Mouse (Mus musculus): ENCODE results near the gene Msantd2. TPM values are rescaled to one million over a fixed set of nuclear protein-coding genes. Genes with fewer than 3 reads are reported as not detected.

The Msantd2 gene
- polyA plus RNA-seq, 1 experiment from 2014 or later = 14.7 TPM

GRCm38 (mm10) chr9:37506023-37506422, 16.9 kb downstream of the Msantd2 start:
- WGBS = 91% methylated on average over 1 of the region's 1 CpGs
- Histone ChIP-seq H3K36me3 (no peaks in the 10 kb centered on the region), H3K27ac (replicated peaks) (no peak overlapping the region), H3K4me1 (no peaks in the 10 kb centered on the region), H3K27me3 (replicated peaks) (no peaks in the 10 kb centered on the region), H3K4me3 (no peak overlapping the region), H3K4me2 (no peak overlapping the region), H3K9ac (no peak overlapping the region), H3K9me3 (no peaks in the 10 kb centered on the region)
- ATAC-seq (ENCODE audit: extremely low read depth, insufficient number of reproducible peaks, low FRiP score, low TSS enrichment) = no peak

- ATAC-seq (ENCODE audit: extremely low read depth, insufficient number of reproducible peaks, low FRiP score, low TSS enrichment) = no peak
- Histone ChIP-seq H3K4me1 (peaks cover 29% of the 10 kb centered on the region), H3K9ac (no peak overlapping the region), H3K4me3 (no peak overlapping the region), H3K9me3 (no peaks in the 10 kb centered on the region), H3K36me3 (no peaks in the 10 kb centered on the region), H3K27me3 (replicated peaks) (no peaks in the 10 kb centered on the region), H3K27ac (replicated peaks) (no peak overlapping the region), H3K4me2 (no peak overlapping the region)
- WGBS = 86% methylated on average over 2 of the region's 2 CpGs
Measured at GRCm38 (mm10) chr9:37512097-37512496, 23.0 kb downstream of the Msantd2 start.

GRCm38 (mm10) chr9:37514456-37514855, 25.3 kb downstream of the Msantd2 start:
- Histone ChIP-seq H3K36me3 (peaks cover 9% of the 10 kb centered on the region), H3K4me1 (peaks cover 29% of the 10 kb centered on the region), H3K4me3 (no peak overlapping the region), H3K9ac (no peak overlapping the region), H3K4me2 (no peak overlapping the region), H3K27me3 (replicated peaks) (no peaks in the 10 kb centered on the region), H3K9me3 (no peaks in the 10 kb centered on the region), H3K27ac (replicated peaks) (0 out of 2 replicates have a peak overlapping the region, but pooled peaks have one; percentile 2)
- ATAC-seq (ENCODE audit: extremely low read depth, insufficient number of reproducible peaks, low FRiP score, low TSS enrichment) = no peak
- WGBS = 62% methylated on average over 3 of the region's 3 CpGs

DNA sequence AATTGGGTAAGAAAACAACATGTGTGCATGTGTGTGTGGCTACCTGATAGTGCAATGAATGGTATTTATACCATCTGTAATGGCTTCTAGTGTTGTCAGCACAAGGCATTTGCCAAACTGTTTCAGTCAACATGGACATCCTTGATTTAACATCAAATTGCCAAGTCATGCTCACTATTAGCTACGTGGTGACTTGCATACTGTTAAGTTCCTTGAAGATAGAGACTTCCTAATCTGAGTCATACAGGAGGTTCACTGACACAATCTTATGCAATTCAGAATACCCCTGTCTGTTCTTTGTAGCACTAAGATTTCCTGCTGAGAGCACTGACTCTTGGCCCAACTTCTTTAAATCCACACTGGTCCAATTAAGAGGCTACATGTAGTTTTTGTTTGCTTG, 28.3 kb downstream of the Msantd2 start:
- H3K9me3 ChIP-seq = no peaks in the 10 kb centered on the region
- no peak overlapping the region for H3K27ac ChIP-seq (replicated peaks)
- H3K4me2 ChIP-seq = no peak overlapping the region
- no peak overlapping the region for H3K4me3 ChIP-seq
- peaks cover 36% of the 10 kb centered on the region for H3K36me3 ChIP-seq
- WGBS = 46% methylated on average over 1 of the region's 1 CpGs
- no peaks in the 10 kb centered on the region for H3K27me3 ChIP-seq (replicated peaks)
- ATAC-seq (ENCODE audit: extremely low read depth, insufficient number of reproducible peaks, low FRiP score, low TSS enrichment) = no peak
- H3K4me1 ChIP-seq = peaks cover 29% of the 10 kb centered on the region
- no peak overlapping the region for H3K9ac ChIP-seq

DNA sequence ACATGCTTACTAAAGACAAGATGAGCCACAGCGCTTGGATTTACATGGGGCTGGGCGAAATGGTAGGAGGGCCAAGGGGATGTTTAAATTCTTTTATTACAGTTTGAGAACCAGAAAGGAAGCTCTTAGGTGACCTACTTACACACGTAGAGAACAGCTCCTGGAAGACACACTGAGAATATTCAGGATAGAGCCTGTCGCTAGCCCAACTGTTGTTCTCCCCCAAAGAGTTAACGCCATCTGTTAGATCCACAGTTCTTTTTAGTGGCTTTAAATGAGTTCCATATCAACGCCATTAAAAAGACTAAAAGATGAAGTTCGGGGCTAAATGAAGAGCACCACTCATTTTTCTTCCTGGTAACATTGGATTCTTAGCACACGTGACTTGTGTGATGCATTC, 29.9 kb downstream of the Msantd2 start:
- H3K36me3 ChIP-seq = peaks cover 48% of the 10 kb centered on the region
- H3K4me2 ChIP-seq = no peak overlapping the region
- 86% methylated on average over 8 of the region's 8 CpGs for WGBS
- no peaks in the 10 kb centered on the region for H3K9me3 ChIP-seq
- H3K4me3 ChIP-seq = no peak overlapping the region
- no peak for ATAC-seq (ENCODE audit: extremely low read depth, insufficient number of reproducible peaks, low FRiP score, low TSS enrichment)
- peaks cover 19% of the 10 kb centered on the region for H3K4me1 ChIP-seq
- H3K27me3 ChIP-seq (replicated peaks) = no peaks in the 10 kb centered on the region
- H3K27ac ChIP-seq (replicated peaks) = no peak overlapping the region
- H3K9ac ChIP-seq = no peak overlapping the region

GRCm38 (mm10) chr9:37519995-37520394, 30.9 kb downstream of the Msantd2 start:
- H3K9me3 ChIP-seq = no peaks in the 10 kb centered on the region
- ATAC-seq (ENCODE audit: extremely low read depth, insufficient number of reproducible peaks, low FRiP score, low TSS enrichment) = no peak
- H3K9ac ChIP-seq = no peak overlapping the region
- H3K4me3 ChIP-seq = no peak overlapping the region
- H3K4me1 ChIP-seq = peaks cover 10% of the 10 kb centered on the region
- H3K36me3 ChIP-seq = peaks cover 58% of the 10 kb centered on the region
- H3K27ac ChIP-seq (replicated peaks) = no peak overlapping the region
- no peak overlapping the region for H3K4me2 ChIP-seq
- no peaks in the 10 kb centered on the region for H3K27me3 ChIP-seq (replicated peaks)
- 83% methylated on average over 2 of the region's 2 CpGs for WGBS

DNA sequence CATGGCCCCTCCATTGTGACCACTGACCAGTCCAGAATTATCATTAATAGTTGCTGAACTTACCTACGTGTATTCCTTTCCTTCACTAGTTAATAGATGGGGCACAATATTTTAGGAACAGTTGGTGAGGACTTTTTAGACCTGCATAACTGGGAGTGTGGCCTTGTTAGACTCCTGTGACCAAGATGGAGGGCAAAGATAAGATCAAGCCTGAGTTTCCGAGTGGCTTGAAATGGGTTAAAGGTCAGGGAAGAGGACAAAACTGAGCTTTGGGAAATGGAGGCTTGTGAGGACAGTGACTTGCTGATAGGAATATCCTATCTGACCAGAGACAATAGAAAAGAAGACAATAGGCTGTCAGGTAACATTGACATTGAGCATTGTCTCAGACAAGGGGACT, 36.3 kb downstream of the Msantd2 start:
- Histone ChIP-seq H3K4me2 (no peak overlapping the region), H3K36me3 (peaks cover 52% of the 10 kb centered on the region), H3K9me3 (no peaks in the 10 kb centered on the region), H3K27me3 (replicated peaks) (peaks cover 41% of the 10 kb centered on the region), H3K4me3 (no peak overlapping the region), H3K4me1 (peaks cover 33% of the 10 kb centered on the region), H3K9ac (no peak overlapping the region), H3K27ac (replicated peaks) (no peak overlapping the region)
- ATAC-seq (ENCODE audit: extremely low read depth, insufficient number of reproducible peaks, low FRiP score, low TSS enrichment) = no peak
- WGBS = 70% methylated on average over 2 of the region's 2 CpGs

- Histone ChIP-seq H3K4me1 (peaks cover 43% of the 10 kb centered on the region), H3K27me3 (replicated peaks) (peaks cover 45% of the 10 kb centered on the region), H3K9me3 (no peaks in the 10 kb centered on the region), H3K4me3 (peak overlapping the region; percentile 58), H3K4me2 (peak overlapping the region; percentile 91), H3K9ac (peak overlapping the region; percentile 82), H3K27ac (replicated peaks) (no peak overlapping the region), H3K36me3 (peaks cover 42% of the 10 kb centered on the region)
- 25% methylated on average over 21 of the region's 21 CpGs for WGBS
- ATAC-seq (ENCODE audit: extremely low read depth, insufficient number of reproducible peaks, low FRiP score, low TSS enrichment) = no peak
Measured at GRCm38 (mm10) chr9:37526443-37527395, 37.6 kb downstream of the Msantd2 start.

GRCm38 (mm10) chr9:37527396-37528224, 38.5 kb downstream of the Msantd2 start, which contains the start of gene Esam:
Esam (plus strand) TSS chr9:37528078.
- peaks cover 34% of the 10 kb centered on the region for H3K36me3 ChIP-seq
- H3K27me3 ChIP-seq (replicated peaks) = peaks cover 50% of the 10 kb centered on the region
- peaks cover 45% of the 10 kb centered on the region for H3K4me1 ChIP-seq
- H3K9ac ChIP-seq = peak within 1 kb of the TSS; percentile 82
- no peaks in the 10 kb centered on the region for H3K9me3 ChIP-seq
- peak within 1 kb of the TSS; percentile 90 for H3K27ac ChIP-seq (replicated peaks)
- 0 out of 2 replicates have a peak, but pooled peaks have one; percentile 18 for ATAC-seq (ENCODE audit: extremely low read depth, insufficient number of reproducible peaks, low FRiP score, low TSS enrichment)
- peak within 1 kb of the TSS; percentile 58 for H3K4me3 ChIP-seq
- WGBS = 4% methylated on average over 41 of the region's 41 CpGs
- peak within 1 kb of the TSS; percentile 91 for H3K4me2 ChIP-seq

DNA sequence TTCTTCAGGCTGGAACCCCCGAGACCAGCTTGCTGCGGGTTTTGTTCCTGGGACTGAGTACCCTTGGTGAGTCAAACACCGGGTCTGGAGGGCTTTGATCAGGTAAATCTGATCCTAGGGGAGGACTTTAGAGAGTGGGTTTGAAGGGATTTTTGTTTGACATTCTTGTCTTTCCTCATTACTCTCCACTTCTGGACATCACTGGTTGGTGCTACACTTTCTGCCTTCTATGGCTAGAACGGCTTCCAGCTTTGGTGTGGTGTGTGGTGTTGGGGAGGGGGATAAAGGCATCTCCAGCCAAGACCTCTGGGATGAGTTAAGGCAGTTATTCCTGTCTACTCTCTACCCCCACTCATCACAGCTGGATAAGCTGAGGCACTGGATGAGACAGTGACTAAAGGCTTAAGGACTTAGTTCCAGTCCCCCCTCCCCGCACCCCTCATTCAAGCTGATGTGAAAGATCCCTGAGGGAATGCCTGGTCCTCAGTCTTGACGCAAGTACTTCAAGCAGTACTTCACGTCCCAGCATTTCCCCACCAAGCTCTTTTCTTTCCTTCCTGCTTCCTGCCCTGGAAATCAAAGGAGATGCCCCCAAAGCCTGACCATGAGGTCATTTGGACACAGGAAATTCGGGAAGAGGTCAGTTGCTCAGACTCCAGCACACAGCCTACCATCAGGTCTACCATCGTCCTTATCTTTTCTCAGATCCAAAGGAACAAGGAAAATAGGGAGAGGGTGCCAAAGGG, 39.3 kb downstream of the Msantd2 start:
- Histone ChIP-seq H3K4me1 (peaks cover 45% of the 10 kb centered on the region), H3K4me2 (peak overlapping the region; percentile 91), H3K4me3 (peak overlapping the region; percentile 58), H3K27me3 (replicated peaks) (peaks cover 50% of the 10 kb centered on the region), H3K9me3 (no peaks in the 10 kb centered on the region), H3K27ac (replicated peaks) (peak overlapping the region; percentile 90), H3K9ac (peak overlapping the region; percentile 82), H3K36me3 (peaks cover 26% of the 10 kb centered on the region)
- ATAC-seq (ENCODE audit: extremely low read depth, insufficient number of reproducible peaks, low FRiP score, low TSS enrichment) = no peak
- WGBS = 24% methylated on average over 9 of the region's 9 CpGs

Measured in heart, embryonic 13.5 days (tissue).